Mouse (Mus musculus): ENCODE measurements around the gene Pacsin3. TPM values are rescaled to one million over a fixed set of nuclear protein-coding genes. Genes with fewer than 3 reads are reported as not detected.

The Pacsin3 gene
- 2.7 TPM for polyA plus RNA-seq (2014; fragmentation: Illumina TruSeq; extraction: RNeasy Lipid Tissue Mini Kit (QIAGEN cat#74804); ENCODE audit: low read depth, low replicate concordance)

DNA sequence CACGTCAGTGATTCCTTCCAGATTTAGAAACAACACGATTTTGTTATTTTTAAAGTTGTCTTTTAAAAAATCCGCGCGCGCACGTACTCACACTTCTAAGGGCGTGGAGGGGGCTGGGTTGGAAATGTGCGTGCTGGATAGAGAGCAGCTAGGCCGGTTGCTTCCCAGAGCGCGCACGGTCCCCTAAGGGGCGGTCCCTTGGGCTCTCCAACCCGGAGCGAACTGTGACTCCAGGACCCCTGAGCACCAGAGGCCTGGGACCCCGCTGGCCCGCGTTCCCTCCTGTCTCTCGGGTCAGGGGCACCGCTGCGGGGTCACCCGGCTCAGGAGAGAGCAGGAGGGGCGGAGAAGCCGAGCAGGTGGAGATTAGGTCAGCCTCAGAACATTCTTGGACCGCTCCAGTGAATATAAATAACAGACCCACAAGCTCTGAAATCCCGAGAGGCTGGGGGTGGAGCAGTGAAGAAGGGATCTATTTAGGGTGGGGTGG, at the start of gene Pacsin3:
Pacsin3 (plus strand) TSS at position 294 of the 490 bp plus-strand sequence.

DNA sequence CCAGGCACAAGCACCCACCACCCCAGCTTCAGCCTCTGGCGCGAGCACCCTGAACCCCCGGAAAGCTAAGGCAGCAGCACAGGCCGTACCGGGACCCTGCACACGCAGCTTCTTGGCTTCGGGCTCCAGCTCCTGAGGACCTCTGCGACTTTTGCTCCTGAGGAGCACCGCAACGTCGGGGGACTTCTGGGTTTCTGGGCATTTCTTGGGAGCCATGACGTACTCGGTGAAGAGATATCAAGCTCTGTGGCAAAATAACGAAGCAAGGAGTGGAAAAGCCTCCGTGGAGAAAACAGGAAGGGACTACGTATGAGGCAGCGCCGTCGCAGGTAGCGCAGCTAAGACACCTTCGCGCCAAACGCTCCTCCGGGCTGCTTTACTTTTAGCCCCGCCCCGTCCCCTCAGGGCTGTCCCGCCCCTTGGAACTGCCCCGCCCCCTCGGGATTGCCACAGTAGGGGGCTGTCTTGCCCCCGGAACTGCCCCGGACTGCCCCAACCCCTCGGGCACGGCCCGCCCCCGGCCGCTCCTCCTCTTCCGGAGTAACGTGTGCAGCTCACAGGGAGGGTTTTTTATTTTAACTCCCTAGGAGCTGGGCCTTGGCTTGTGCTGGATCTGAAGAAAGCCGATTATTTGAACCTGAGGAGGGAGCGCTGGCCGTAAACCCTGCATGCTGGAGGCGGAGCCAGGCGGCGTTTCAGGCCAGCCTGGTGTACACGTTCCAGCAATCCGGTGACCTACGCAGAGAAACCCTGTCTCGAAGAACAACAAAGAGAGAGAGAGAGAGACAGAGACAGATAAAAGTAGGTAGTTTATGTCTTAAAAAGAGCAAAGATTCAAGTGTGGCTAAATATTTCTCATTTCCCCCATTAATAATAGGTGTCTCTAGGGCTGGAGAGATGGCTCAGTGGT, 18.9 kb upstream of the Pacsin3 start, which contains the start of gene Ddb2:
Ddb2 (minus strand) TSS at position 382 of the 910 bp plus-strand sequence.

DNA sequence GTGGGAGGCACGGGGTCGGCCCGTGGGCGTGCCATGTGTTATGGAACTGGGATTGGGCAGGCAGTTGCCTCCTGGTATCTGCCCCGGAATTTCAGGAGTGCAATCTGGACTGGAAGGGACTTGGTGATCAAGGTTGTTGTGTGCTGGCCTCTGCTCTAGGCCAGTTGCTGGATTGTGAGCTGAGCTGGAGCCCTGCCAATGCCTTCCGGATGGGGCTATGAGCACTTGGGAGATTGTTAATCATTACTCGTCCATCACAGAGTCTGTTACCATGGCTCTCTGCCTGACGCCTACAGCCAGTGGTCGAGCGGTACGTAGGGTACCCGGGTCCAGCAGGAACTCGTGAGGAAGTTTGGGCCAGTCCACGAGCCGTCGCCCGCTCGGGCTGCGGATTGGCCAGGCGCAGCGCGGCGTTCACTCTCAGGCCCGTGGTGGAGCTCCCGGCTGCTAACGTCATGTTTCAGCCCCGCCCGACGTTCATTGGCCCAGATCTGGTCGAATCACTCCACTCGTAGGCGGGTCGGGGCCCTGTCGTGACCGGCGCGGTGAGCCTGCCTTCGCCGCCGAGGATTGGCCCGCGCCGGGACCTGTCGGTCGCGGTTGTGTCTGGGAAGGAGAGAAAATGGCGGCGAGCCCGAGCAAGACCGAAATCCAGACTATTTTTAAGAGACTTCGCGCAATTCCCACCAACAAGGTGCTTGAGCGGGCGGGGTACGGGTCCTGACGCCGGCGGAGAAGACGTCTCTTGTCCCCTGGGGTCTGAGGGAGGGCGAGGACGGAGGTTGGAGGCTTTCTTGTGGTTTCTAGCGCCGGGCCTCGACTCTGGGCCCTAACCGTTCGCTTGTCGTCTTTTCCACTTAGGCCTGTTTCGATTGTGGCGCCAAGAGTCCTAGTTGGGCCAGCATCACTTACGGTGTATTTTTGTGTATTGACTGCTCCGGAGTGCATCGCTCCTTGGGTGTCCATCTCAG, 9.2 kb downstream of the Pacsin3 start, which contains the start of gene Arfgap2:
Arfgap2 (plus strand) TSS at position 264 of the 971 bp plus-strand sequence.

Other genes with a start within 250 kb of the Pacsin3 start
- not detected for gene Rapsn, start 220.3 kb upstream of the Pacsin3 start, polyA plus RNA-seq (2014; fragmentation: Illumina TruSeq; extraction: RNeasy Lipid Tissue Mini Kit (QIAGEN cat#74804); ENCODE audit: low read depth, low replicate concordance)
- gene Psmc3, start 201.9 kb upstream of the Pacsin3 start, polyA plus RNA-seq (2014; fragmentation: Illumina TruSeq; extraction: RNeasy Lipid Tissue Mini Kit (QIAGEN cat#74804); ENCODE audit: low read depth, low replicate concordance) = 103 TPM
- 2.2 TPM for gene Slc39a13, start 185.5 kb upstream of the Pacsin3 start, polyA plus RNA-seq (2014; fragmentation: Illumina TruSeq; extraction: RNeasy Lipid Tissue Mini Kit (QIAGEN cat#74804); ENCODE audit: low read depth, low replicate concordance)
- 3.3 TPM for gene Spi1, start 173.6 kb upstream of the Pacsin3 start, polyA plus RNA-seq (2014; fragmentation: Illumina TruSeq; extraction: RNeasy Lipid Tissue Mini Kit (QIAGEN cat#74804); ENCODE audit: low read depth, low replicate concordance)
- gene Mybpc3, start 137.8 kb upstream of the Pacsin3 start, polyA plus RNA-seq (2014; fragmentation: Illumina TruSeq; extraction: RNeasy Lipid Tissue Mini Kit (QIAGEN cat#74804); ENCODE audit: low read depth, low replicate concordance) = not detected
- 3.0 TPM for gene Madd, start 72.1 kb upstream of the Pacsin3 start, polyA plus RNA-seq (2014; fragmentation: Illumina TruSeq; extraction: RNeasy Lipid Tissue Mini Kit (QIAGEN cat#74804); ENCODE audit: low read depth, low replicate concordance)
- 4.6 TPM for gene Nr1h3, start 53.1 kb upstream of the Pacsin3 start, polyA plus RNA-seq (2014; fragmentation: Illumina TruSeq; extraction: RNeasy Lipid Tissue Mini Kit (QIAGEN cat#74804); ENCODE audit: low read depth, low replicate concordance)
- 34.1 TPM for gene Acp2, start 53.1 kb upstream of the Pacsin3 start, polyA plus RNA-seq (2014; fragmentation: Illumina TruSeq; extraction: RNeasy Lipid Tissue Mini Kit (QIAGEN cat#74804); ENCODE audit: low read depth, low replicate concordance)
- gene Ddb2, start 19.0 kb upstream of the Pacsin3 start, polyA plus RNA-seq (2014; fragmentation: Illumina TruSeq; extraction: RNeasy Lipid Tissue Mini Kit (QIAGEN cat#74804); ENCODE audit: low read depth, low replicate concordance) = 8.6 TPM
- gene Arfgap2, start 9.0 kb downstream of the Pacsin3 start, polyA plus RNA-seq (2014; fragmentation: Illumina TruSeq; extraction: RNeasy Lipid Tissue Mini Kit (QIAGEN cat#74804); ENCODE audit: low read depth, low replicate concordance) = 23.9 TPM
- 0.93 TPM for gene 1110051M20Rik, start 188.8 kb downstream of the Pacsin3 start, polyA plus RNA-seq (2014; fragmentation: Illumina TruSeq; extraction: RNeasy Lipid Tissue Mini Kit (QIAGEN cat#74804); ENCODE audit: low read depth, low replicate concordance)
- gene Lrp4, start 201.6 kb downstream of the Pacsin3 start, polyA plus RNA-seq (2014; fragmentation: Illumina TruSeq; extraction: RNeasy Lipid Tissue Mini Kit (QIAGEN cat#74804); ENCODE audit: low read depth, low replicate concordance) = 2.0 TPM

Measured in liver, adult 10 weeks (tissue).